Mouse (Mus musculus) liver, postnatal 0 days (tissue): ENCODE measurements at regions not wholly inside any gene's neighbourhood (a gene's known extent, or its start where the extent isn't known, plus 50 kb on each side); places are given as distances from the start of the nearest gene placed in this dataset.

ENCODE experiments used
- ATAC-seq: fragments of 200-750 bp; cut with Nextera tagmentation; 2 replicates; pipeline ENCODE4 v1.8.0; 2017; ENCODE audit warnings: mild to moderate bottlenecking, moderate library complexity
- DNase-seq: peaks from one replicate; pipeline ENCODE4 v3.0.0-alpha.2; 2016
- H3K27ac ChIP-seq: fragments of 300-500 bp; sonication (generic); 2 replicates; pipeline ENCODE4 v1.5.1; 2014; ENCODE audit warnings: antibody characterized with exemption, moderate library complexity, mild to moderate bottlenecking, low read depth
- H3K27me3 ChIP-seq: fragments of 300-500 bp; sonication (generic); 2 replicates; pipeline ENCODE4 v1.6.1; 2014; ENCODE audit warnings: low read length, control low read depth, mixed read lengths; ENCODE audit not compliant: insufficient read depth
- H3K36me3 ChIP-seq: fragments of 300-500 bp; sonication (generic); replicated peaks from 2 replicates; pipeline ENCODE4 v1.6.1; 2014; ENCODE audit warnings: mild to moderate bottlenecking, control low read depth, low read length, moderate library complexity, mixed read lengths; ENCODE audit not compliant: insufficient read depth
- H3K4me1 ChIP-seq: fragments of 300-500 bp; sonication (generic); 2 replicates; pipeline ENCODE4 v1.6.1; 2014; ENCODE audit warnings: antibody characterized with exemption, mild to moderate bottlenecking, control low read depth; ENCODE audit not compliant: insufficient read depth
- H3K4me2 ChIP-seq: fragments of 300-500 bp; sonication (generic); 2 replicates; pipeline ENCODE4 v1.6.1; 2014; ENCODE audit warnings: low read depth, mild to moderate bottlenecking, low read length, moderate library complexity, mixed read lengths
- H3K4me3 ChIP-seq: fragments of 300-500 bp; sonication (generic); 2 replicates; pipeline ENCODE4 v1.5.1; 2014; ENCODE audit warnings: low read depth, low read length
- H3K9ac ChIP-seq: fragments of 300-500 bp; sonication (generic); replicated peaks from 2 replicates; pipeline ENCODE4 v1.6.1; 2014; ENCODE audit warnings: mild to moderate bottlenecking, moderate library complexity
- H3K9me3 ChIP-seq: fragments of 300-500 bp; sonication (generic); 2 replicates; pipeline ENCODE4 v1.6.1; 2016; ENCODE audit warnings: mild to moderate bottlenecking, control low read depth, low read length, mixed read lengths
- CTCF ChIP-seq: sonication (generic); IDR thresholded peaks from 2 replicates; pipeline ENCODE4 v1.5.1; 2016; ENCODE audit warnings: antibody characterized with exemption, low read depth
- EP300 ChIP-seq: IDR thresholded peaks from 2 replicates; pipeline ENCODE4 v1.6.1; 2016; ENCODE audit warnings: antibody characterized with exemption, low read depth, mild to moderate bottlenecking
- WGBS: fragments of 180-500 bp; shearing (Covaris S2); extraction: QIAGEN DNeasy Blood & Tissue Kit; methylation state at CpG from one replicate; pipeline ENCODE4 v1.1.7; 2014; ENCODE audit not compliant: insufficient replicate concordance; 5-methylcytosine and 5-hydroxymethylcytosine counted together

DNA sequence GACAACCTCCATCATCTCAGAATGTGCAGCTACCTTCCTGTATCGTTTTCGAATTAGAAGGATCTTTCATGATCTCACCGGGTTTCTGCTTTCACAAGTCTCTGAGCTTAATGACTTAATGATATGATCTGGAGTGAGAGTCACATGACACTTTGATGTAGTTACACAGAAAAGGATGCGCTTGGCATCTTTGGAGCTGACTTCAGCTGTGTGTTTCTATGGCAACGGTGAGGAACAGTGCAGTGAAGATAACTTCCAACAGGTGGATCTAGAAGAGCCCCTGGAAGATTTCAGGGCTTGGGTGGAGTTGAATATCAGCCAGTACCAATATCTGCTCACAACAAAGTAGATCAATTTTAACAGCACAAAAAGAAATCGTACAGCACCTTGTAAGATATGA lies 449.1 kb upstream of the Adamts9 start:
- ATAC-seq, result no peak
- Histone ChIP-seq H3K27ac (no peak overlapping the region), H3K9me3 (no peaks in the 10 kb centered on the region), H3K4me1 (no peaks in the 10 kb centered on the region), H3K9ac (no peak overlapping the region), H3K4me2 (no peak overlapping the region), H3K36me3 (no peaks in the 10 kb centered on the region), H3K4me3 (no peak overlapping the region), H3K27me3 (no peaks in the 10 kb centered on the region)
- no peak for TF ChIP-seq CTCF
- TF ChIP-seq EP300, result no peak
- 74% methylated on average over 6 of the region's 6 CpGs for WGBS
- DNase-seq, result no peak

GRCm38 (mm10) chr6:93391166-93391565 lies 447.9 kb upstream of the Adamts9 start:
- no peak overlapping the region for H3K9ac ChIP-seq
- no peaks in the 10 kb centered on the region for H3K9me3 ChIP-seq
- no peaks in the 10 kb centered on the region for H3K36me3 ChIP-seq
- H3K27me3 ChIP-seq, result no peaks in the 10 kb centered on the region
- no peak overlapping the region for H3K4me2 ChIP-seq
- no peak overlapping the region for H3K27ac ChIP-seq
- DNase-seq (no peak), ATAC-seq (no peak)
- no peak overlapping the region for H3K4me3 ChIP-seq
- no peak for TF ChIP-seq CTCF
- no peak for TF ChIP-seq EP300
- H3K4me1 ChIP-seq, result no peaks in the 10 kb centered on the region
- 69% methylated on average over 5 of the region's 5 CpGs for WGBS

DNA sequence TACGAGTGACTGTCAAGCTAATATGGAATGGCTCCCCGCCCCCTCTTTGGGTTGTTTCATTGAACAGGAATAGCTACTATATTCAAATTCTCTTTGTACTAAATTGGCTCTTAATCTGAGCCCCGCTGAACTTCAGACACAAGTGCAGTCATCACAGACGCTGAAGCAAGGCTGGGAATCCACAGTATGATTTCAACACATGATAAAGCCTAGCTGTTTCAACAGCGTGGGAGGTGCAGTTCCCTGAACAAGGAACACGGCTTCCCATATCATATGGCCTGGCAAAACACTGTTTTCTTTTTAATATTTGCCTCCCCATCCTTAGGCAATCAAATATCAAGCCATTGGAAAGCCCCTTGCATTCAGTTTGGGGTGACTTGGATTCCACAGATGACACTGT lies 428.0 kb upstream of the Adamts9 start:
- ATAC-seq (no peak), DNase-seq (no peak)
- no peaks in the 10 kb centered on the region for H3K27me3 ChIP-seq
- WGBS, result 74% methylated on average over 6 of the region's 6 CpGs
- no peak overlapping the region for H3K4me3 ChIP-seq
- H3K9ac ChIP-seq, result no peak overlapping the region
- no peak for TF ChIP-seq CTCF
- no peak for TF ChIP-seq EP300
- H3K4me1 ChIP-seq, result no peaks in the 10 kb centered on the region
- no peak overlapping the region for H3K27ac ChIP-seq
- no peaks in the 10 kb centered on the region for H3K9me3 ChIP-seq
- no peaks in the 10 kb centered on the region for H3K36me3 ChIP-seq
- no peak overlapping the region for H3K4me2 ChIP-seq

GRCm38 (mm10) chr6:93363846-93364245 lies 420.6 kb upstream of the Adamts9 start:
- DNase-seq (no peak), ATAC-seq (no peak)
- Histone ChIP-seq H3K27ac (no peak overlapping the region), H3K4me3 (no peak overlapping the region), H3K4me1 (no peaks in the 10 kb centered on the region), H3K36me3 (no peaks in the 10 kb centered on the region), H3K9ac (no peak overlapping the region), H3K4me2 (no peak overlapping the region), H3K27me3 (no peaks in the 10 kb centered on the region), H3K9me3 (no peaks in the 10 kb centered on the region)
- TF ChIP-seq EP300, result no peak
- TF ChIP-seq CTCF, result no peak
- WGBS, result 59% methylated on average over 4 of the region's 4 CpGs

- Histone ChIP-seq H3K4me3 (no peak overlapping the region), H3K4me1 (no peaks in the 10 kb centered on the region), H3K9me3 (no peaks in the 10 kb centered on the region), H3K27me3 (no peaks in the 10 kb centered on the region), H3K36me3 (no peaks in the 10 kb centered on the region), H3K9ac (no peak overlapping the region), H3K4me2 (no peak overlapping the region), H3K27ac (no peak overlapping the region)
- ATAC-seq (no peak), DNase-seq (no peak)
- 76% methylated on average over 12 of the region's 12 CpGs for WGBS
- no peak for TF ChIP-seq EP300
- no peak for TF ChIP-seq CTCF
Measured at GRCm38 (mm10) chr6:93353353-93354125, 410.2 kb upstream of the Adamts9 start.

GRCm38 (mm10) chr6:93349936-93350700 lies 406.8 kb upstream of the Adamts9 start:
- ATAC-seq (no peak), DNase-seq (no peak)
- Histone ChIP-seq H3K4me3 (no peak overlapping the region), H3K4me1 (no peaks in the 10 kb centered on the region), H3K4me2 (no peak overlapping the region), H3K9me3 (no peaks in the 10 kb centered on the region), H3K36me3 (no peaks in the 10 kb centered on the region), H3K27ac (no peak overlapping the region), H3K9ac (no peak overlapping the region), H3K27me3 (no peaks in the 10 kb centered on the region)
- WGBS, result 67% methylated on average over 7 of the region's 7 CpGs
- TF ChIP-seq EP300 (no peak), CTCF (no peak)
